Mouse (Mus musculus) splenic B cell, adult 2 months (primary cell): ENCODE measurements around the gene Rbm6.

Source experiments
- DNase-seq: peaks from one replicate; pipeline ENCODE4 v3.0.0-alpha.2; 2011; ENCODE audit warnings: low read depth, low spot score
- H3K27me3 ChIP-seq: 2 replicates; pipeline ENCODE4 v1.6.1; 2012; ENCODE audit warnings: mild to moderate bottlenecking, low read length, moderate library complexity, mixed read lengths; ENCODE audit not compliant: control insufficient read depth, poor library complexity, insufficient read depth, severe bottlenecking
- H3K36me3 ChIP-seq: 2 replicates; pipeline ENCODE4 v1.6.1; 2012; ENCODE audit warnings: mild to moderate bottlenecking, low read length, moderate library complexity, mixed read lengths; ENCODE audit not compliant: control insufficient read depth, poor library complexity, insufficient read depth, severe bottlenecking

Gene Rbm6

GRCm38 (mm10) chr9:107873137-107873536, at the start of gene Rbm6:
TSS of gene Rbm6 (minus strand) at chr9:107873237.
- H3K36me3 ChIP-seq: 0 out of 2 replicates have a peak, but pooled peaks cover 3% of the 10 kb centered on the region
- H3K27me3 ChIP-seq: no peaks in the 10 kb centered on the region
- DNase-seq: no peak

GRCm38 (mm10) chr9:107919441-107919840, 46.4 kb upstream of the Rbm6 start:
- no peaks in the 10 kb centered on the region for H3K27me3 ChIP-seq
- no peak for DNase-seq
- H3K36me3 ChIP-seq: no peaks in the 10 kb centered on the region

- Histone ChIP-seq H3K27me3 (no peaks in the 10 kb centered on the region), H3K36me3 (no peaks in the 10 kb centered on the region)
- DNase-seq: no peak
These were observed 45.8 kb upstream of the Rbm6 start for GRCm38 (mm10) chr9:107918884-107919283.

GRCm38 (mm10) chr9:107917895-107918608, 45.0 kb upstream of the Rbm6 start:
- H3K27me3 ChIP-seq: no peaks in the 10 kb centered on the region
- DNase-seq: no peak
- H3K36me3 ChIP-seq: no peaks in the 10 kb centered on the region

- no peak for DNase-seq
- Histone ChIP-seq H3K36me3 (no peaks in the 10 kb centered on the region), H3K27me3 (no peaks in the 10 kb centered on the region)
These were observed 41.9 kb upstream of the Rbm6 start for GRCm38 (mm10) chr9:107914764-107915420.

- Histone ChIP-seq H3K36me3 (no peaks in the 10 kb centered on the region), H3K27me3 (no peaks in the 10 kb centered on the region)
- DNase-seq: no peak
These were observed 37.2 kb upstream of the Rbm6 start for GRCm38 (mm10) chr9:107910025-107910769.

- H3K36me3 ChIP-seq: no peaks in the 10 kb centered on the region
- H3K27me3 ChIP-seq: no peaks in the 10 kb centered on the region
- no peak for DNase-seq
These were observed 35.5 kb upstream of the Rbm6 start for GRCm38 (mm10) chr9:107908410-107909158.

GRCm38 (mm10) chr9:107907801-107908120, 34.7 kb upstream of the Rbm6 start:
- Histone ChIP-seq H3K36me3 (no peaks in the 10 kb centered on the region), H3K27me3 (no peaks in the 10 kb centered on the region)
- DNase-seq: no peak

- H3K27me3 ChIP-seq: no peaks in the 10 kb centered on the region
- no peak for DNase-seq
- no peaks in the 10 kb centered on the region for H3K36me3 ChIP-seq
These were observed 34.1 kb upstream of the Rbm6 start for GRCm38 (mm10) chr9:107906967-107907800.

- H3K27me3 ChIP-seq: no peaks in the 10 kb centered on the region
- no peaks in the 10 kb centered on the region for H3K36me3 ChIP-seq
- DNase-seq: no peak
These were observed 33.4 kb upstream of the Rbm6 start, which contains the start of gene Mst1r for GRCm38 (mm10) chr9:107906252-107906966. TSS of gene Mst1r (plus strand) at chr9:107906873.

- H3K27me3 ChIP-seq: no peaks in the 10 kb centered on the region
- no peaks in the 10 kb centered on the region for H3K36me3 ChIP-seq
- peak; percentile 92 for DNase-seq
These were observed 31.7 kb upstream of the Rbm6 start for GRCm38 (mm10) chr9:107904726-107905125.

- no peaks in the 10 kb centered on the region for H3K36me3 ChIP-seq
- H3K27me3 ChIP-seq: no peaks in the 10 kb centered on the region
- no peak for DNase-seq
These were observed 28.5 kb upstream of the Rbm6 start for GRCm38 (mm10) chr9:107901627-107901914.

- no peaks in the 10 kb centered on the region for H3K36me3 ChIP-seq
- DNase-seq: peak; percentile 61
- no peaks in the 10 kb centered on the region for H3K27me3 ChIP-seq
These were observed 28.0 kb upstream of the Rbm6 start for GRCm38 (mm10) chr9:107900840-107901626.
